Comparison of ENCODE assay signal across 24 mouse cellular contexts in the genomic region with DNA sequence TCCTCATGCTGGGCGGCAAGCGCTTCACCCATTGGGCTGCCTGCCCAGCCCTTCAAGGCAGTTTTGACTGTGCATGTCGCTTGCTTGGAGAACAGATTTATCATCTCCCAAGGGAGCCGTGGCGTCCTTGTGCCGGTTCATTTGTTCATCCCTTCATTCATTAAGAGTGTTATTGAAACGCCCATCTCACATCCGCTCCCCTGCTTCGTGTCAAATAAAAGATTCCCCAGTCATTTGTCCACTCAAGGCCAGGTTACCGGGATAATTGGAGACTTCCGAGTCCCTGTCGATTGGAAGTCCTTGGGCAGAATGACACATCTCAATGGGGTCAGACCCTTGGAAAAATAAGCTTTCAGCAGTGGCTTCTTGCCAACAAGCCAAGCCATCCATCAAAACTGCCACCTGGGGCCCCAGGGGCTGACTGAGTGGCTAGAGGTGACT.
DNase-seq lines count a peak whose midpoint lies in the region; ATAC-seq and TF ChIP-seq lines count a peak whose summit lies in the region.
"Had no signal": no experiment of that assay in that cellular context is flagged by ENCODE, and none has a peak within 500 bp of the region (broad histone marks: within the 10 kb centered on the region; RNA-seq: fewer than 3 reads in every experiment).

No protein-coding gene starts in this region.

- no peak overlapping the region for H3K4me3 ChIP-seq in forebrain, embryonic 14.5 days (ENCODE audit: low read depth, low read length)
- no peak overlapping the region for H3K4me3 ChIP-seq in forebrain, embryonic 11.5 days (ENCODE audit: low read depth, low read length)
- no peak overlapping the region for H3K4me3 ChIP-seq in stomach, postnatal 0 days (ENCODE audit: low read depth, low read length)
- H3K4me3 ChIP-seq: embryonic facial prominence, embryonic 13.5 days; heart, embryonic 10.5 days; layer of hippocampus, adult 2 months; limb, embryonic 15.5 days; liver, embryonic 15.5 days had no signal

- H3K9me3 ChIP-seq in forebrain, embryonic 14.5 days (replicated peaks; ENCODE audit: control insufficient read depth, low read length): no peaks in the 10 kb centered on the region
- no peaks in the 10 kb centered on the region for H3K9me3 ChIP-seq in forebrain, embryonic 11.5 days (ENCODE audit: control insufficient read depth, low read length)
- no peaks in the 10 kb centered on the region for H3K9me3 ChIP-seq in stomach, postnatal 0 days (ENCODE audit: control insufficient read depth, low read length)
- H3K9me3 ChIP-seq: embryonic facial prominence, embryonic 13.5 days; heart, embryonic 10.5 days; limb, embryonic 15.5 days; liver, embryonic 15.5 days had no signal

- ATAC-seq in forebrain, embryonic 14.5 days: no peak
- ATAC-seq in forebrain, embryonic 11.5 days (replicated peaks; ENCODE audit: low FRiP score): no peak
- no peak for ATAC-seq in stomach, postnatal 0 days (ENCODE audit: low FRiP score, low TSS enrichment)
- ATAC-seq: forebrain, embryonic 16.5 days had no signal

- no peak for TF ChIP-seq POLR2A in brain, embryonic 14.5 days (IDR thresholded peaks at IDR 0.05; ENCODE audit: borderline replicate concordance, extremely low read depth, insufficient read depth, insufficient read length, poor library complexity, severe bottlenecking)

- H3K4me1 ChIP-seq in forebrain, embryonic 14.5 days (ENCODE audit: control insufficient read depth, insufficient read depth, low read length): no peaks in the 10 kb centered on the region
- no peaks in the 10 kb centered on the region for H3K4me1 ChIP-seq in forebrain, embryonic 11.5 days (replicated peaks; ENCODE audit: control insufficient read depth, insufficient read depth, low read length)
- H3K4me1 ChIP-seq in stomach, postnatal 0 days (replicated peaks; ENCODE audit: control insufficient read depth, insufficient read depth): no peaks in the 10 kb centered on the region
- H3K4me1 ChIP-seq: embryonic facial prominence, embryonic 13.5 days; heart, embryonic 10.5 days; liver, embryonic 15.5 days had no signal

- no peak for TF ChIP-seq EP300 in stomach, postnatal 0 days (optimal IDR thresholded peaks at IDR 0.05)

- H3K4me2 ChIP-seq in forebrain, embryonic 14.5 days (ENCODE audit: low read length): no peak overlapping the region
- H3K4me2 ChIP-seq in forebrain, embryonic 11.5 days (ENCODE audit: low read depth, low read length, severe bottlenecking): no peak overlapping the region
- no peak overlapping the region for H3K4me2 ChIP-seq in stomach, postnatal 0 days (replicated peaks; ENCODE audit: low read depth)
- H3K4me2 ChIP-seq: embryonic facial prominence, embryonic 13.5 days; limb, embryonic 15.5 days; liver, embryonic 15.5 days; midbrain, embryonic 11.5 days had no signal

- no peak for TF ChIP-seq CTCF in brain, embryonic 14.5 days (IDR thresholded peaks at IDR 0.05; ENCODE audit: borderline replicate concordance, extremely low read depth, insufficient read depth, insufficient read length)
- no peak for TF ChIP-seq CTCF in stomach, postnatal 0 days (IDR thresholded peaks at IDR 0.05; ENCODE audit: low read depth)

- H3K27me3 ChIP-seq in forebrain, embryonic 14.5 days (replicated peaks; ENCODE audit: control insufficient read depth, insufficient read depth, low read length): no peaks in the 10 kb centered on the region
- H3K27me3 ChIP-seq in forebrain, embryonic 11.5 days (ENCODE audit: control insufficient read depth, insufficient read depth, low read length): no peaks in the 10 kb centered on the region
- no peaks in the 10 kb centered on the region for H3K27me3 ChIP-seq in stomach, postnatal 0 days (ENCODE audit: control insufficient read depth, insufficient read depth, low read length)
- H3K27me3 ChIP-seq: embryonic facial prominence, embryonic 13.5 days; limb, embryonic 15.5 days; liver, embryonic 15.5 days had no signal

- H3K9ac ChIP-seq in forebrain, embryonic 14.5 days (ENCODE audit: low read length): no peak overlapping the region
- no peak overlapping the region for H3K9ac ChIP-seq in forebrain, embryonic 11.5 days (ENCODE audit: low read length)
- H3K9ac ChIP-seq in stomach, postnatal 0 days (ENCODE audit: low read length): no peak overlapping the region
- H3K9ac ChIP-seq: embryonic facial prominence, embryonic 13.5 days; limb, embryonic 15.5 days; liver, embryonic 15.5 days had no signal

- peak; percentile 11 for DNase-seq in forebrain, embryonic 14.5 days (ENCODE audit: low spot score)
- DNase-seq in forebrain, embryonic 11.5 days (ENCODE audit: low spot score): no peak
- peak; percentile 52 for DNase-seq in R1 (ENCODE audit: low read depth, low spot score)
- peak; percentile 89 for DNase-seq in adrenal gland, adult 2 months
- peak; percentile 50 for DNase-seq in brain, embryonic 14.5 days (ENCODE audit: low read depth)
- DNase-seq in stomach, postnatal 0 days (ENCODE audit: low spot score): no peak
- DNase-seq in kidney, postnatal 4 days: no peak
- DNase-seq: cerebellum, adult 11 months; cerebellum, postnatal 36 days; gastrocnemius, postnatal 36 days; heart, postnatal 10 days; kidney, adult 2 months; kidney, postnatal 10 days; layer of hippocampus, postnatal 36 days; right cerebral cortex, postnatal 14 days; thymus, adult 18-20 months had no signal

- H3K27ac ChIP-seq in forebrain, embryonic 14.5 days (ENCODE audit: low read depth, low read length): no peak overlapping the region
- H3K27ac ChIP-seq in forebrain, embryonic 11.5 days (ENCODE audit: low read depth, low read length): no peak overlapping the region
- H3K27ac ChIP-seq in stomach, postnatal 0 days (replicated peaks): no peak overlapping the region
- H3K27ac ChIP-seq: embryonic facial prominence, embryonic 13.5 days; heart, embryonic 10.5 days; layer of hippocampus, adult 2 months; limb, embryonic 15.5 days; liver, embryonic 15.5 days; macrophage had no signal

- no peaks in the 10 kb centered on the region for H3K36me3 ChIP-seq in forebrain, embryonic 14.5 days (ENCODE audit: control insufficient read depth, insufficient read depth, low read length)
- H3K36me3 ChIP-seq in forebrain, embryonic 11.5 days (ENCODE audit: control insufficient read depth, insufficient read depth, low read length): no peaks in the 10 kb centered on the region
- H3K36me3 ChIP-seq in stomach, postnatal 0 days (ENCODE audit: control insufficient read depth, insufficient read depth, low read length): no peaks in the 10 kb centered on the region
- H3K36me3 ChIP-seq: embryonic facial prominence, embryonic 13.5 days; heart, embryonic 10.5 days; limb, embryonic 15.5 days; liver, embryonic 15.5 days had no signal

- 62% methylated on average over 12 of the region's 12 CpGs for WGBS in forebrain, embryonic 14.5 days
- WGBS in forebrain, embryonic 11.5 days: 78% methylated on average over 12 of the region's 12 CpGs
- WGBS in stomach, postnatal 0 days: 48% methylated on average over 12 of the region's 12 CpGs

Comparison
In these comparisons a context has a peak if more than half of its experiments do, and no peak if none do; other contexts are left out.
1. DNase-seq: peak in forebrain, embryonic 14.5 days (single experiment), R1 (single experiment), adrenal gland, adult 2 months (single experiment) and brain, embryonic 14.5 days (single experiment); none in forebrain, embryonic 11.5 days (single experiment), stomach, postnatal 0 days (single experiment) and kidney, postnatal 4 days (0 of 2).